Mouse (Mus musculus): ENCODE data around the gene Havcr2.

- no peak for TF ChIP-seq HCFC1 (IDR thresholded peaks at IDR 0.05; ENCODE audit: low read depth, low read length)
- TF ChIP-seq CTCF (conservative IDR thresholded peaks at IDR 0.05 in 1 of 2, IDR thresholded peaks at IDR 0.05 in 1 of 2; ENCODE audit: low read depth in 2 of 2, low read length in 2 of 2) = no peak
- TF ChIP-seq NELFE (IDR thresholded peaks at IDR 0.05; ENCODE audit: low read depth, low read length) = no peak
- TF ChIP-seq POLR2A (IDR thresholded peaks at IDR 0.05; ENCODE audit: low read depth, low read length) = no peak
- TF ChIP-seq KAT2A (IDR thresholded peaks at IDR 0.05; ENCODE audit: insufficient replicate concordance, low read length) = no peak
- no peak for TF ChIP-seq CHD2 (IDR thresholded peaks at IDR 0.05; ENCODE audit: low read length)
- TF ChIP-seq ELF1 (IDR thresholded peaks at IDR 0.05; ENCODE audit: low read depth, low read length) = no peak
- no peak for TF ChIP-seq UBTF (IDR thresholded peaks at IDR 0.05; ENCODE audit: low read depth, low read length)
- TF ChIP-seq E2F4 (IDR thresholded peaks at IDR 0.05; ENCODE audit: insufficient replicate concordance, low read depth, low read length) = no peak
- TF ChIP-seq ZC3H11A (IDR thresholded peaks at IDR 0.05; ENCODE audit: low read depth, low read length) = no peak
- TF ChIP-seq MAZ (IDR thresholded peaks at IDR 0.05; ENCODE audit: low read depth, low read length) = no peak
- no peak for TF ChIP-seq USF1 (IDR thresholded peaks at IDR 0.05; ENCODE audit: low read depth, low read length)
- TF ChIP-seq USF2 (conservative IDR thresholded peaks at IDR 0.05; ENCODE audit: low read depth, low read length) = no peak
- no peak for TF ChIP-seq EP300 (IDR thresholded peaks at IDR 0.05; ENCODE audit: low read length)
These were observed 49.7 kb upstream of the Havcr2 start for GRCm38 (mm10) chr11:46404986-46405385.

All from CH12.LX (cell line).